Mouse (Mus musculus) G1E (cell line): Measurements from ENCODE around the gene Prpf3.

Experiments
- CTCF ChIP-seq: IDR thresholded peaks from 2 replicates; pipeline ENCODE4 v1.5.1; 2012; ENCODE audit warnings: low read depth, low read length, inconsistent platforms, mixed read lengths
- GATA1 ChIP-seq: IDR thresholded peaks from 2 replicates; pipeline ENCODE4 v1.6.1; 2012; ENCODE audit warnings: borderline replicate concordance, low read length, inconsistent platforms, mixed read lengths
- GATA2 ChIP-seq: IDR thresholded peaks from 2 replicates; pipeline ENCODE4 v1.6.1; 2012; ENCODE audit warnings: low read depth, low read length, inconsistent platforms, borderline replicate concordance

GRCm38 (mm10) chr3:95806677-95807076 is 49.0 kb downstream of the Prpf3 start:
- TF ChIP-seq CTCF (no peak), GATA2 (no peak), GATA1 (no peak)
